Comparison of ENCODE assay signal across 24 mouse cellular contexts in the genomic region with DNA sequence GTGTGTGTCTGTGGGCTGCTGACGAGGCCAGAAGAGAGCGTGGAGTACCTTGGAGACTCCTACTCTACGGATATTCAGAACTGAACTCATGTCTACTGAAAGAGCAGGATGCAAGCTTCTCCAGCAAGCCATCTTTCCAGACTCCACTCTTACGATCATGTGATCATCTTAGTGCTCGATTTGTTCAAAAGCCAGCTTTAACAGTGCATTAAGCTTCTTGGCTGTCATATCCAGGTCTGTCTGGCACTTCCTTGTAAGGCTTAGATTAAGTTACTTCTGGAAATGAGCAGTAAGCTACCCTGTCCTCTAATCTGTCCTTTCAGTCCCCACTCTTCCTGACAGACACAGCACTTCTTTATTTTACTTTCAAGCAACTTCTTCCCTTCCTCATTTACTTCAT. TPM values are rescaled to one million over a fixed set of nuclear protein-coding genes. Genes with fewer than 3 reads are reported as not detected.
DNase-seq lines count a peak whose midpoint lies in the region; ATAC-seq and TF ChIP-seq lines count a peak whose summit lies in the region.
"Had no signal": no experiment of that assay in that cellular context is flagged by ENCODE, and none has a peak within 500 bp of the region (broad histone marks: within the 10 kb centered on the region; RNA-seq: fewer than 3 reads in every experiment).

No protein-coding gene starts in this region.

- DNase-seq in frontal cortex, postnatal 14 days (ENCODE audit: low spot score in 2 of 2), result no peak
- no peak for DNase-seq in heart, postnatal 25 days (ENCODE audit: low spot score)
- DNase-seq in lung, embryonic 14.5 days, result no peak
- no peak for DNase-seq in lung, postnatal 36 days
- no peak for DNase-seq in thymus, postnatal 25 days
- DNase-seq: B cell, adult 2 months; cerebellum, adult 8-10 months; gastrocnemius, postnatal 10 days; kidney, adult 9 months; kidney, postnatal 36 days; layer of hippocampus, adult 9-11 months; left cerebral cortex, postnatal 4 days; liver, embryonic 13.5 days; right cerebral cortex, postnatal 25 days; thymus, adult 2 months had no signal

- no peak overlapping the region for H3K4me2 ChIP-seq in heart, embryonic 15.5 days
- H3K4me2 ChIP-seq in lung, embryonic 14.5 days, result no peak overlapping the region
- H3K4me2 ChIP-seq: liver, embryonic 13.5 days; lung, embryonic 15.5 days had no signal

- TF ChIP-seq CTCF in lung, embryonic 14.5 days (IDR thresholded peaks at IDR 0.05; ENCODE audit: low read depth), result no peak

- H3K4me1 ChIP-seq in heart, embryonic 15.5 days (replicated peaks), result peaks cover 7% of the 10 kb centered on the region
- H3K4me1 ChIP-seq in lung, embryonic 14.5 days (ENCODE audit: insufficient read depth), result no peaks in the 10 kb centered on the region
- H3K4me1 ChIP-seq: liver, embryonic 13.5 days; lung, embryonic 15.5 days; midbrain, embryonic 10.5 days had no signal

- ATAC-seq in frontal cortex, adult (ENCODE audit: low TSS enrichment), result peak; percentile 62
- ATAC-seq in heart, embryonic 15.5 days (replicated peaks; ENCODE audit: insufficient number of reproducible peaks, insufficient read depth, low FRiP score, low read depth), result no peak
- ATAC-seq in lung, embryonic 14.5 days (ENCODE audit: insufficient read depth), result peak; percentile 41; the same call in 1 of the 2 replicates
- ATAC-seq: hindbrain, embryonic 16.5 days had no signal

- no peak overlapping the region for H3K9ac ChIP-seq in heart, embryonic 15.5 days
- H3K9ac ChIP-seq in lung, embryonic 14.5 days, result no peak overlapping the region
- H3K9ac ChIP-seq: liver, embryonic 13.5 days; lung, embryonic 15.5 days had no signal

- peak overlapping the region; percentile 20; the same call in 1 of the 2 replicates for H3K27ac ChIP-seq in heart, embryonic 15.5 days
- H3K27ac ChIP-seq in lung, embryonic 14.5 days (ENCODE audit: low read depth), result no peak overlapping the region
- H3K27ac ChIP-seq: left cerebral cortex, adult 2 months; liver, embryonic 13.5 days; lung, embryonic 15.5 days; macrophage; midbrain, embryonic 10.5 days had no signal

- H3K4me3 ChIP-seq in heart, embryonic 15.5 days, result no peak overlapping the region
- H3K4me3 ChIP-seq in lung, embryonic 14.5 days (ENCODE audit: low read depth, low read length), result no peak overlapping the region
- H3K4me3 ChIP-seq: left cerebral cortex, adult 2 months; liver, embryonic 13.5 days; lung, embryonic 15.5 days; midbrain, embryonic 10.5 days had no signal

- no peaks in the 10 kb centered on the region for H3K27me3 ChIP-seq in heart, embryonic 15.5 days
- H3K27me3 ChIP-seq in lung, embryonic 14.5 days (ENCODE audit: insufficient read depth, low read length), result no peaks in the 10 kb centered on the region
- H3K27me3 ChIP-seq: liver, embryonic 13.5 days; lung, embryonic 15.5 days had no signal

- no peaks in the 10 kb centered on the region for H3K36me3 ChIP-seq in heart, embryonic 15.5 days
- no peaks in the 10 kb centered on the region for H3K36me3 ChIP-seq in lung, embryonic 14.5 days (ENCODE audit: insufficient read depth)
- H3K36me3 ChIP-seq: liver, embryonic 13.5 days; lung, embryonic 15.5 days; midbrain, embryonic 10.5 days had no signal

- no peaks in the 10 kb centered on the region for H3K9me3 ChIP-seq in heart, embryonic 15.5 days (replicated peaks)
- H3K9me3 ChIP-seq in lung, embryonic 14.5 days (ENCODE audit: low read depth, low read length), result no peaks in the 10 kb centered on the region
- H3K9me3 ChIP-seq: liver, embryonic 13.5 days; lung, embryonic 15.5 days; midbrain, embryonic 10.5 days had no signal

- 60% methylated on average over 5 of the region's 5 CpGs for WGBS in heart, embryonic 15.5 days
- 69% methylated on average over 5 of the region's 5 CpGs for WGBS in lung, embryonic 14.5 days

- intact Hi-C loops in heart, postnatal 25 days (cut with DNase I), result no loop called here

RNA-seq across cellular contexts. Expression of a gene that starts 20.1 kb away (rescaled TPM):
- polyA plus RNA-seq in heart, embryonic 15.5 days (2015; fragmentation: Nextera tagmentation; extraction: Ambion mirVana), result 0.57 and 0.70 TPM in 2 replicates
- total RNA-seq in heart, postnatal 25 days (2021), result 1 to 10 TPM; 2.6 to 2.9 TPM
- polyA plus RNA-seq in lung, embryonic 14.5 days (2014; fragmentation: Nextera tagmentation; extraction: Ambion mirVana), result 1.1 TPM in 2 replicates
- total RNA-seq: hematopoietic stem cell, adult 5-6 weeks; neutrophil, adult 5-6 weeks had no signal
- polyA plus RNA-seq: macrophage had no signal
